Mouse (Mus musculus): Measurements from ENCODE around the gene Rasl11b. TPM values are rescaled to one million over a fixed set of nuclear protein-coding genes. Genes with fewer than 3 reads are reported as not detected.

The Rasl11b gene
- polyA plus RNA-seq, 1 experiment, result 119 TPM

DNA sequence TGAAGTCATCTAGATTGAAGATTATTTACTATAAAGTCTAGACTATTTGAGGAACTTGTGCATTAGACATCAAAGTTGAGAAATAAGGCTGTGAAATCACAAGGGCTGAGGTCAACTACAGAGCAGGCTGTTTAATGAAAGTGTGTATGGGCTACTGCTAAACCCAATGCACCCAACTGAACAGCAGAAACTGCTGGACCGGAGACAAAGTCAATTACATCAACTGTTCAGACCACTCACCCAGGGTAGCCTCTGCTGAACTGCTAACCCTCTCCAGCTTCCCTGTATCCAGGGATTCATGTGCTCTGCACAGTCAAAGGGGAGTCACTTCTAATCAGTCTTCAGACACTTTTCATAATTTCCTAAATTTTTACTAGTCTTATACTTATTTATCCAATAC lies 44.3 kb downstream of the Rasl11b start:
- no peak for TF ChIP-seq CTCF (IDR thresholded peaks at IDR 0.05; ENCODE audit: extremely low read depth, insufficient read depth, low read length)
- H3K4me1 ChIP-seq (ENCODE audit: control insufficient read depth, insufficient read depth, low read length), result no peaks in the 10 kb centered on the region
- no peak overlapping the region for H3K4me3 ChIP-seq (ENCODE audit: insufficient read depth, low read length)
- H3K27ac ChIP-seq (ENCODE audit: insufficient read depth, low read length), result no peak overlapping the region

DNA sequence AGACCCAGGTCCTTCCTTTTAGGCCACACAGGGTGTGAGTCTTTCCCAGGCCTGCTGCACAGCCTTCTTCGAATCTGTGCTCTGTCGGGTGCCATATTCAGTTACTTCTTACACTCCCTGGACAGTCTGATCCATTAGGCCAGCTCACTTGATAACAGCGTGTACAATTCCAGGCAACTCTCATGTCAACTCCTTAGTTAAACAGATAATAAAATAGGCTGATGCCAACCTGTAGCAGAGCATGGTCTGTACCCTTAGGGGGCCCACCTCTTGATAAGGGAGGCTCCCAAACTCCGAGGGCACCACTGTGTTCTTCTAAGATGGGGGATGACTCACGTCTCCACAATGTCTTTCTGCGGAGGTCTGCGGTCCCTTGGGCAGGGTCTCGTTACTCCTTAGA lies 45.2 kb downstream of the Rasl11b start:
- Histone ChIP-seq H3K27ac (ENCODE audit: insufficient read depth, low read length) (no peak overlapping the region), H3K4me1 (ENCODE audit: control insufficient read depth, insufficient read depth, low read length) (no peaks in the 10 kb centered on the region)

DNA sequence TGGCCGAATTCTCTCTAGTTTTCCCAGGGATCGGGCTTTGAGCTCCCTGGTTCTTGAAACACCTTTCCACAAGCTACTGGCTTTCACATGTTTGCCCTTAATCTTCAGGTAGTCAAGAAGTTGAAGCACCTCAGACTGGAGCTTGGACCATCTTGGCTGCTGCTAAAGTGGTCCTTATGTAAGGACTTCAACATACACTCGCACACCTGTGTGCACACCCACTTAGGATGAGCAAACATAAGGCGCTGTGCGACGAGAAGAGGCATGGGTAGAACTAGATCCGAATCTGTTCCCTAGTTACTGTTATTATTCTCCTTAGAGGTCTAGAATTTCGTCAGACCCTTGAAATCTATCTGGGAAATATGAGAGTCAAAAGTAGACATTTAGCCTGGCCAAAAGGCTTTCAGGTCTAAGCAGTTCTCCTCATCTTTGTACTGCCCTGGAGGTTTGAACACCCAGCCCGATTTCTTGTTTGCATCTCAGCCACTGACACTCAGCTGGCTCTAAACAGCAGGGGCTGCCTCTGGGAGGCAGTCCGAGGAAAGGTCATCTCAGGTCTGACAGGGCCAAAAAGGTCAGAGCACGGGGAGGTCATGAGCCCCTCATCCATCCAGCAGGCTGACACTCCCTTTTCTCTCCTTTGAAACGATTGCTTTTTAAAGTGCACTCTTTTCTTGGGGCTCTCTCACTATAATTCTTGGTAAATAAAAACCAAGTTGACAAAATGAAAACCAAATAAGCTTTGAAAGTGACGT lies 46.0 kb downstream of the Rasl11b start:
- TF ChIP-seq CTCF (IDR thresholded peaks at IDR 0.05; ENCODE audit: extremely low read depth, insufficient read depth, low read length) (no peak), POLR2A (IDR thresholded peaks at IDR 0.05; ENCODE audit: extremely low read depth, insufficient read depth, low read length) (no peak)
- no peaks in the 10 kb centered on the region for H3K4me1 ChIP-seq (ENCODE audit: control insufficient read depth, insufficient read depth, low read length)
- no peak overlapping the region for H3K27ac ChIP-seq (ENCODE audit: insufficient read depth, low read length)
- no peak overlapping the region for H3K4me3 ChIP-seq (ENCODE audit: insufficient read depth, low read length)

More for the DNA sequence above, 45.2 kb downstream of the Rasl11b start:
- H3K4me3 ChIP-seq (ENCODE audit: insufficient read depth, low read length), result no peak overlapping the region
- TF ChIP-seq CTCF (IDR thresholded peaks at IDR 0.05; ENCODE audit: extremely low read depth, insufficient read depth, low read length) (no peak), POLR2A (IDR thresholded peaks at IDR 0.05; ENCODE audit: extremely low read depth, insufficient read depth, low read length) (no peak)

DNA sequence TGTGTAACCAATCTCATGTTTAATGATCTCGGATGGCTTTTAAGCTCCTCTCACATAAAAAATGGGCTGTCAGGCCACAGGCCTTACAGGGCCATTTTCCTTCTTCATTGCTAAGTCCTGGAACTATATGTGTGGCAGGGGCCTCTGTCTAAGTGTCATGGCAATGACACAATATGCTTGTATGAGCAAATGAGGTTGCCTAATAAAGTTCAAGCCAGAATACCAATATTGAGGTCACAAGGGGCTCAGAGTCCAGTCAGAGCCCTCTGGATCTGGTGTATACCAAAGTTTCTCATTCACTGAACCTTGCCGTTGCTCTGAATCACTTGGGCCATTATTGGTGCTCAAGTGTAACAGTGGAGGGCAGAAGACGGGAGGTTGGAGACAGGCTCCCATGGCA lies 47.6 kb downstream of the Rasl11b start:
- H3K27ac ChIP-seq (ENCODE audit: insufficient read depth, low read length), result no peak overlapping the region
- H3K4me1 ChIP-seq (ENCODE audit: control insufficient read depth, insufficient read depth, low read length), result 0 out of 2 replicates have a peak, but pooled peaks cover 5% of the 10 kb centered on the region
- H3K4me3 ChIP-seq (ENCODE audit: insufficient read depth, low read length), result no peak overlapping the region
- TF ChIP-seq CTCF (IDR thresholded peaks at IDR 0.05; ENCODE audit: extremely low read depth, insufficient read depth, low read length) (no peak), POLR2A (IDR thresholded peaks at IDR 0.05; ENCODE audit: extremely low read depth, insufficient read depth, low read length) (no peak)

DNA sequence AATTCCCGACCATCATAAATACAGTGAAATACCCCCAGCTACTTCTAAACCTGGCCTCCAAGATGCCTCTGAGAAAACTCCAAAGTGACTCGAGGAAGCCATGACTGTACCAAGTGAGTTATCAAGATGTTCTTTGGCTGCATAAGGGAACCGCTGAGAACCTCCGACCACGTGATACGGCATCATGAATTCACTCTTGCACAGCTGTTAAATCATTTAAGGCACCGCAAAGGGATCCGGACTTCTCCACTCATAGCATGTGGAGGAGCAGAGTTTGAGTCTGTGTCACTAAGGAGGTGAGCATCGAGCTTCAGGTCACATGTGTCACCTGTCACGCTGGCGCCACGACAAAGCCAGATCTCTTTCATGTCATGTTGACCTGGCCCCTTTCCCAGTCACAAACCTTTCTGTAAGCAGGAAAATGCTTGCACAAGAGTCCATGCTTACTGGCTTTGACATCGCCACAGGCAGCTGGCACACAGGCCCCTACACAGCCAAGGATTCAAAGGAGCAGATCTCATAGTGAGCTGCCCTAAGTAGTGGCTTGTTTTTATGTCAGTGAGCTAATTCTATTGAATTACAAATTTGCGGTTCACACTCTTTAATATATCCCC lies 49.4 kb downstream of the Rasl11b start:
- Histone ChIP-seq H3K4me3 (ENCODE audit: insufficient read depth, low read length) (no peak overlapping the region), H3K27ac (ENCODE audit: insufficient read depth, low read length) (no peak overlapping the region), H3K4me1 (ENCODE audit: control insufficient read depth, insufficient read depth, low read length) (0 out of 2 replicates have a peak, but pooled peaks cover 5% of the 10 kb centered on the region)
- TF ChIP-seq CTCF (IDR thresholded peaks at IDR 0.05; ENCODE audit: extremely low read depth, insufficient read depth, low read length), result no peak
- no peak for TF ChIP-seq POLR2A (IDR thresholded peaks at IDR 0.05; ENCODE audit: extremely low read depth, insufficient read depth, low read length)

DNA sequence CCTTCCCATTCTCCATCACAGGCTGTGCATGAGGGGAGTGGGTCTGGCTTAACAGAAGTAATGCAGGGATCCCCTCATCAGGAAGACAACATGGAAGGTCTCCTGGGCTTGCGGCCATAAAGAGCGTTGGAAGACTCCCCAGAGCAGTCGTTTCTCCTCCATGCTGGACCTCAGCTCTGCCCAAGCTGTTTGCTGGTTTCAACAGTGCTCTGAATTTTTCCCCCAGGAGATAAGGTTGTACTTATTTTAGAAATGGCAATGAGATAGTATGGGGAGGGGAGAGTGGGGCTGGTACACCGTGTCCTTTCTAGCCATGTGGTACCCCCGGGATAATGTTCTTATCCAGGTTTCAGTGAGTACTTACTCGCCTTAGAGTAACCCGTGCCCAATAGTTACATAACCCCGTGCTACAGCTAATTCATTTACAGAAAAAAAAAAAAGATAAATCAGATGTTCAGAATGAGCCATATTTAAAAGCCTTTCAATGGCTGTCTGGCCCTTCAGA lies 50.6 kb downstream of the Rasl11b start:
- Histone ChIP-seq H3K4me3 (ENCODE audit: insufficient read depth, low read length) (no peak overlapping the region), H3K27ac (ENCODE audit: insufficient read depth, low read length) (no peak overlapping the region), H3K4me1 (ENCODE audit: control insufficient read depth, insufficient read depth, low read length) (0 out of 2 replicates have a peak, but pooled peaks cover 5% of the 10 kb centered on the region)
- no peak for TF ChIP-seq POLR2A (IDR thresholded peaks at IDR 0.05; ENCODE audit: extremely low read depth, insufficient read depth, low read length)
- no peak for TF ChIP-seq CTCF (IDR thresholded peaks at IDR 0.05; ENCODE audit: extremely low read depth, insufficient read depth, low read length)

DNA sequence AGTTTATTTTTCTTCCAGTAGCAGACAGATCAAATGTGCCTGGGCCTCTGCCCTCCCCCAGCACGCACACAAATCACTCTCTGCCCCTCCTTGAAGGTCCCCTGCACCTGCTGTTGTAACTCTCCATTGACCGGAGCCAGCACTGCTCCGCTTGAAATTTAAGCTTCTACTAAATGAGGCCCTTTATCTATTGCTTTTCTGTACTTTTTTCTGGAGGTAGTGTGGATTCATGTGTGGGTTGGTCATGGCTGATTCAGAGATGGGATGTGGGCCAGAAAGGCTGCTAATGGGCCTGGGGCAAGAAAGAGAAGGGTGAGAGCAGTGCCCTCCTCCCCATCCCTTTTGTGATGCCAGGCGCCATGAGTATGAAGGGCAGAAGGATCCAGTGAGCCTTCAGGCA lies 51.4 kb downstream of the Rasl11b start:
- Histone ChIP-seq H3K27ac (ENCODE audit: insufficient read depth, low read length) (no peak overlapping the region), H3K4me3 (ENCODE audit: insufficient read depth, low read length) (no peak overlapping the region), H3K4me1 (ENCODE audit: control insufficient read depth, insufficient read depth, low read length) (peaks cover 6% of the 10 kb centered on the region; the same call in 1 of the 2 replicates)
- TF ChIP-seq CTCF (IDR thresholded peaks at IDR 0.05; ENCODE audit: extremely low read depth, insufficient read depth, low read length) (no peak), POLR2A (IDR thresholded peaks at IDR 0.05; ENCODE audit: extremely low read depth, insufficient read depth, low read length) (no peak)

DNA sequence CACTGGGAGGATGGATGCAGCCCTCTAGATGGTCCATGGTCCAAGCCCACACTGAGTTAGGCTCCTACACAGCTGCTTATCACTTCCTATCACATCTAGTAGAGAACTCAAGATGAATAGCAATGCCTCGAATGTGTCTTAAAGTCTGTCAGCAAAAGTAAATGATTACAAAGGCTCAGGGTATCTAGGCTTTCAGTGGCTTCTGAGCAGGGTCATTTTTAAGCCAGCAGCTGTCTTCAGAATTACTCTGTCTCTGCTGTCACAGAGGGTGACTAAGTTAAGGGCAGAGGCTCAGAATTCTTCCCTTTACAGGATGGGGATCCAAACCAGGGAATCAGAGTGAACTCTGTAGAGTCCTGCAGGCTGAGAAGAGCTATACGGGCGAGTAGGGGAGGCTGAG lies 51.9 kb downstream of the Rasl11b start:
- TF ChIP-seq POLR2A (IDR thresholded peaks at IDR 0.05; ENCODE audit: extremely low read depth, insufficient read depth, low read length) (no peak), CTCF (IDR thresholded peaks at IDR 0.05; ENCODE audit: extremely low read depth, insufficient read depth, low read length) (no peak)
- peaks cover 6% of the 10 kb centered on the region; the same call in 1 of the 2 replicates for H3K4me1 ChIP-seq (ENCODE audit: control insufficient read depth, insufficient read depth, low read length)
- H3K4me3 ChIP-seq (ENCODE audit: insufficient read depth, low read length), result no peak overlapping the region
- no peak overlapping the region for H3K27ac ChIP-seq (ENCODE audit: insufficient read depth, low read length)

Other genes with a start within 250 kb of the Rasl11b start
- 49.3 and 51.5 TPM in 2 replicates for gene Usp46, start 126.9 kb upstream of the Rasl11b start, polyA plus RNA-seq (2012; rRNA removed)

Data from cortical plate, adult 2 months (tissue).